Mouse (Mus musculus) olfactory bulb, adult 2 months (tissue): ENCODE measurements at regions not wholly inside any gene's neighbourhood (a gene's known extent, or its start where the extent isn't known, plus 50 kb on each side); places are given as distances from the start of the nearest gene placed in this dataset.

Source experiments
- H3K27ac ChIP-seq: fragments of 200-500 bp; 2 replicates; pipeline ENCODE4 v1.5.1; 2012; ENCODE audit warnings: low read depth, low read length; ENCODE audit not compliant: insufficient read depth
- H3K4me1 ChIP-seq: fragments of 200-500 bp; 2 replicates; pipeline ENCODE4 v1.6.1; 2012; ENCODE audit warnings: low read length; ENCODE audit not compliant: control insufficient read depth, insufficient read depth
- H3K4me3 ChIP-seq: fragments of 200-500 bp; 2 replicates; pipeline ENCODE4 v1.5.1; 2012; ENCODE audit warnings: mild to moderate bottlenecking, low read depth, low read length, moderate library complexity; ENCODE audit not compliant: insufficient read depth
- CTCF ChIP-seq: fragments of 200-500 bp; IDR thresholded peaks from 2 replicates; pipeline ENCODE4 v1.5.1; 2012; ENCODE audit warnings: low read depth, mild to moderate bottlenecking, low read length, moderate library complexity; ENCODE audit not compliant: insufficient read depth
- POLR2A ChIP-seq: fragments of 200-500 bp; IDR thresholded peaks from 2 replicates; pipeline ENCODE4 v1.6.1; 2012; ENCODE audit warnings: mild to moderate bottlenecking, low read depth, low read length, moderate library complexity; ENCODE audit not compliant: insufficient read depth
- WGBS: fragments of 180-500 bp; shearing (Covaris S2); methylation state at CpG from one replicate; pipeline ENCODE4 v1.1.7; 2018; 5-methylcytosine and 5-hydroxymethylcytosine counted together

- H3K4me3 ChIP-seq, result no peak overlapping the region
- no peak overlapping the region for H3K27ac ChIP-seq
- H3K4me1 ChIP-seq, result no peaks in the 10 kb centered on the region
- TF ChIP-seq CTCF (no peak), POLR2A (no peak)
Measured at GRCm38 (mm10) chr1:158163411-158163810, 192.7 kb downstream of the Brinp2 start.

- Histone ChIP-seq H3K4me1 (no peaks in the 10 kb centered on the region), H3K27ac (no peak overlapping the region), H3K4me3 (no peak overlapping the region)
- no peak for TF ChIP-seq POLR2A
- TF ChIP-seq CTCF, result no peak
- 52% methylated on average over 3 of the region's 3 CpGs for WGBS
Measured at GRCm38 (mm10) chr1:158170006-158170405, 186.1 kb downstream of the Brinp2 start.

- TF ChIP-seq POLR2A, result no peak
- no peak for TF ChIP-seq CTCF
- 64% methylated on average over 4 of the region's 4 CpGs for whole genome bisulfite sequencing
Measured at GRCm38 (mm10) chr1:158180095-158180494, 176.0 kb downstream of the Brinp2 start.

GRCm38 (mm10) chr1:158181296-158181695, 174.8 kb downstream of the Brinp2 start:
- Histone ChIP-seq H3K4me1 (no peaks in the 10 kb centered on the region), H3K27ac (no peak overlapping the region), H3K4me3 (no peak overlapping the region)
- TF ChIP-seq POLR2A, result no peak
- no peak for TF ChIP-seq CTCF
- 91% methylated on average over 1 of the region's 1 CpGs for WGBS

More at GRCm38 (mm10) chr1:158180095-158180494, 176.0 kb downstream of the Brinp2 start:
- Histone ChIP-seq H3K4me3 (no peak overlapping the region), H3K27ac (no peak overlapping the region), H3K4me1 (no peaks in the 10 kb centered on the region)

- no peak for TF ChIP-seq CTCF
- TF ChIP-seq POLR2A, result no peak
- 81% methylated on average over 8 of the region's 8 CpGs for WGBS
- Histone ChIP-seq H3K4me1 (no peaks in the 10 kb centered on the region), H3K4me3 (no peak overlapping the region), H3K27ac (no peak overlapping the region)
Measured at GRCm38 (mm10) chr1:158187651-158188050, 168.5 kb downstream of the Brinp2 start.

GRCm38 (mm10) chr1:158192841-158193551, 163.1 kb downstream of the Brinp2 start:
- H3K4me1 ChIP-seq, result peaks cover 8% of the 10 kb centered on the region; the same call in 1 of the 2 replicates
- no peak for TF ChIP-seq POLR2A
- TF ChIP-seq CTCF, result no peak
- peak overlapping the region; percentile 17; the same call in 1 of the 2 replicates for H3K27ac ChIP-seq
- H3K4me3 ChIP-seq, result no peak overlapping the region
- WGBS, result 44% methylated on average over 12 of the region's 12 CpGs

GRCm38 (mm10) chr1:158193968-158194565, 162.1 kb downstream of the Brinp2 start:
- no peak for TF ChIP-seq POLR2A
- no peak for TF ChIP-seq CTCF
- 87% methylated on average over 12 of the region's 12 CpGs for WGBS

More at GRCm38 (mm10) chr1:158193968-158194565, 162.1 kb downstream of the Brinp2 start:
- no peak overlapping the region for H3K4me3 ChIP-seq
- no peak overlapping the region for H3K27ac ChIP-seq
- peaks cover 8% of the 10 kb centered on the region; the same call in 1 of the 2 replicates for H3K4me1 ChIP-seq
